Mouse (Mus musculus) lung, embryonic 15.5 days (tissue): ENCODE measurements at regions not wholly inside any gene's neighbourhood (a gene's known extent, or its start where the extent isn't known, plus 50 kb on each side); places are given as distances from the start of the nearest gene placed in this dataset.

Source experiments
- ATAC-seq: fragments of 200-750 bp; cut with Nextera tagmentation; 2 replicates; pipeline ENCODE4 v1.8.0; 2017; ENCODE audit warnings: moderate number of reproducible peaks, borderline replicate concordance; ENCODE audit not compliant: low FRiP score, low TSS enrichment; ENCODE audit errors: extremely low read depth
- H3K27ac ChIP-seq: fragments of 300-500 bp; sonication (generic); 2 replicates; pipeline ENCODE4 v1.5.1; 2015; ENCODE audit warnings: moderate library complexity, mild to moderate bottlenecking, inconsistent platforms
- H3K27me3 ChIP-seq: fragments of 300-500 bp; sonication (generic); 2 replicates; pipeline ENCODE4 v1.6.1; 2015; ENCODE audit warnings: inconsistent platforms
- H3K36me3 ChIP-seq: fragments of 300-500 bp; sonication (generic); 2 replicates; pipeline ENCODE4 v1.6.1; 2015; ENCODE audit warnings: inconsistent platforms
- H3K4me1 ChIP-seq: fragments of 300-500 bp; sonication (generic); 2 replicates; pipeline ENCODE4 v1.6.1; 2015; ENCODE audit warnings: inconsistent platforms
- H3K4me2 ChIP-seq: fragments of 300-500 bp; sonication (generic); 2 replicates; pipeline ENCODE4 v1.6.1; 2015; ENCODE audit warnings: inconsistent platforms, mild to moderate bottlenecking, moderate library complexity
- H3K4me3 ChIP-seq: fragments of 300-500 bp; sonication (generic); 2 replicates; pipeline ENCODE4 v1.5.1; 2015; ENCODE audit warnings: mild to moderate bottlenecking, inconsistent platforms
- H3K9ac ChIP-seq: fragments of 300-500 bp; sonication (generic); 2 replicates; pipeline ENCODE4 v1.6.1; 2015; ENCODE audit warnings: inconsistent platforms
- H3K9me3 ChIP-seq: fragments of 300-500 bp; sonication (generic); 2 replicates; pipeline ENCODE4 v1.6.1; 2016; ENCODE audit warnings: inconsistent platforms
- WGBS: fragments of 180-500 bp; shearing (Covaris S2); methylation state at CpG from one replicate; pipeline ENCODE4 v1.1.7; 2015; 5-methylcytosine and 5-hydroxymethylcytosine counted together

DNA sequence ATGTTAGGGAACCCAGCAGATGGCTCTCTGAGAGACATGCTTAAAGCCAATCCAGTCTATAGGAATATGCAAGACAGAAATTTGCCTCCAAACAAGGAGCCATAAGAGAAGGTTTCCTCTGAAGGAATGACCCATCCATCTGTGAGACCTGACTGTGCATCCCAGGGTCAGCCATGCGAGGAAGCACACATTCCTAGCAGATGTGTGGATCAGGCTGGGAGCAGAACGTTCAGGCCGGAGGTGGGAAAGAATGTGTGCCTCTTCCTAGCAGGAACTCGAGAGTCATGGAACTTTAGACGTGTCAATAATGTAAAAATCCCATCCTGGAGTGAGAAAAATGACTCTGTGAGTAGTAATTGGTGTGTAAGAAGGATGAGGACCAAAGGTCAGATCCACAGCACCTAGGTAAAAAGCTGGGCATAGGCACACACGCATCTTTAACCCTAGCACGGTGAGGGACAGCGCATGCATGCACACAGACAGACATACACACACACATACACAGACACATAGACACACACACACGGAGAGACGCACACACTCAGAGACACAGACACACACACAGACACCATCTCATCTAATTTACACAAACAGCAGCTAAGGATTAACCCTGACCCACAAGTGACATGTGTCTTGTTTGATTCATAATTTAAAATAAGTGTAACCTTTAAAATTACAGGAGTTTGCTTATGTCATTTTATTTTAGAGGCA lies 51.5 kb upstream of the Etv6 start:
- Histone ChIP-seq H3K27me3 (no peaks in the 10 kb centered on the region), H3K9ac (no peak overlapping the region), H3K27ac (no peak overlapping the region), H3K4me3 (no peak overlapping the region), H3K4me2 (no peak overlapping the region), H3K9me3 (no peaks in the 10 kb centered on the region), H3K36me3 (no peaks in the 10 kb centered on the region), H3K4me1 (0 out of 2 replicates have a peak, but pooled peaks cover 13% of the 10 kb centered on the region)
- 64% methylated on average over 10 of the region's 10 CpGs for WGBS
- no peak for ATAC-seq

- Histone ChIP-seq H3K9me3 (no peaks in the 10 kb centered on the region), H3K27ac (no peak overlapping the region), H3K9ac (no peak overlapping the region), H3K27me3 (no peaks in the 10 kb centered on the region), H3K36me3 (no peaks in the 10 kb centered on the region), H3K4me3 (no peak overlapping the region), H3K4me1 (0 out of 2 replicates have a peak, but pooled peaks cover 13% of the 10 kb centered on the region), H3K4me2 (peak overlapping the region; percentile 17; the same call in 1 of the 2 replicates)
- ATAC-seq: no peak
- WGBS: 19% methylated on average over 16 of the region's 16 CpGs
Measured at GRCm38 (mm10) chr6:133984666-133985355, 50.7 kb upstream of the Etv6 start.
